Mouse (Mus musculus) adrenal gland, adult 8-10 months (tissue): ENCODE data around the gene Nr5a1. TPM values are rescaled to one million over a fixed set of nuclear protein-coding genes. Genes with fewer than 3 reads are reported as not detected.

Source experiments
- DNase-seq: peaks from one replicate; pipeline ENCODE4 v3.0.0; 2022
- total RNA-seq, 4 experiments: library from RNA; stranded (reverse); gene quantifications; 2 replicates each; pipeline ENCODE4 v1.2.4; 2022

Nr5a1 gene
- 100 to 1,000 TPM; 272 to 809 (median 569) TPM for total RNA-seq

DNA sequence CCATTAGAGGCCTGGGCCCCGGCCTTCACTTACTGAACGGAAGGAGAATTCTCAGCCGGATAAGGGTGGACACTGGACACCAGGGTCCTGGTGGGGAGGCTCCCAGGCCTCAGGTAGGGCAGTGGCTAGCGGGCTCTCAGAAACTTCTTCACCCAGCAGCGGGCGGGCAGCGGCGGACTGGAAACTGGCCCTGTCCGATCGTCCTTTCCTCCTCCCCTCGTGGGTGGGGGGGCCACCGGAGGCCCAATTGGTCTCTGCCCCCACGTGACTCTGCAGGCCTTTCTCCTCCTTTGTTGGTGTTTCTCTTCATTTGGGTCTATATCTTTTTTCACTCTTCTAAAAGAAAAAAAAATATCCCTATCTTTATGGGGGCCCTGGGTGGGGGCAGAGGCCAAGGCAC is at the start of gene Nr5a1:
Nr5a1 (minus strand) TSS at position 219 of the 400 bp plus-strand sequence.
- DNase-seq, result peak; percentile 81

DNA sequence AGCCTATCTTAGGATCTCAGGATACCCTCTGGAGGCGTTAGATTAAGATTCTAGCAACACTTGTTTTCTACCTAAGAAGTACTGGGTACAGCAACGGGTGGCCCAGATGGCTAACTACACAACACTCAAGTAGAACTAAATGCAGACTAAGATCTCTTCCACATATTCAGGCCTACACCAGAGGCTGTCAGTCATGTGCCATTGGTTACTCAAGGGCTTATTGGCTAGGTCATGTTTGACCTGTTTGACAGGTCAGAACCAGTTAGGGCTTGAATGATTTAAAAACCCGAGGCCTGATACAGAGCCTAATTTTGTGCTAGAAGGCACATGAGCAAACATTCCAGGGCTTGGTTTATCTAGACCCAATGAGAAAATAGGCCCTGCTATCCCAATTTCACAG is 25.5 kb upstream of the Nr5a1 start:
- DNase-seq, result no peak

DNA sequence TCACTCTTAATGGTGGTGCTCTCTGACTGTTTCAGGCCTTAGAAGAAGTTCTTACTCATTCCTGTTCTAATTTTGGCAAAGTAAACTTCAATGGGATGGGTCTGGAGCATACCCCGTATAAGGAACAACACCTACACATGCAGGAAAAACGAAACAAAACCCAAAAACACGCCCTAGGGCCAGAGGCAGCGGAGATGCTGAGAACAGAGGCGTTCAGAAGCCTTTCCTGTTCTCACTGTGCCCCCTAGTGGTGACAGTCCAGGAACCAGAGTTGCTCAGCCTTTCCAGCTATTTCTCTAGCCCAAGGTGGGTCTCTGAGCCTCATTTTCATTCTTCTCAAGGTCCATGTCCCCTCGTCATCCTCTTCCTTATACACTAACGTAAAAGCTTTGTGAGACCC is 25.1 kb upstream of the Nr5a1 start:
- peak; percentile 64 for DNase-seq

DNA sequence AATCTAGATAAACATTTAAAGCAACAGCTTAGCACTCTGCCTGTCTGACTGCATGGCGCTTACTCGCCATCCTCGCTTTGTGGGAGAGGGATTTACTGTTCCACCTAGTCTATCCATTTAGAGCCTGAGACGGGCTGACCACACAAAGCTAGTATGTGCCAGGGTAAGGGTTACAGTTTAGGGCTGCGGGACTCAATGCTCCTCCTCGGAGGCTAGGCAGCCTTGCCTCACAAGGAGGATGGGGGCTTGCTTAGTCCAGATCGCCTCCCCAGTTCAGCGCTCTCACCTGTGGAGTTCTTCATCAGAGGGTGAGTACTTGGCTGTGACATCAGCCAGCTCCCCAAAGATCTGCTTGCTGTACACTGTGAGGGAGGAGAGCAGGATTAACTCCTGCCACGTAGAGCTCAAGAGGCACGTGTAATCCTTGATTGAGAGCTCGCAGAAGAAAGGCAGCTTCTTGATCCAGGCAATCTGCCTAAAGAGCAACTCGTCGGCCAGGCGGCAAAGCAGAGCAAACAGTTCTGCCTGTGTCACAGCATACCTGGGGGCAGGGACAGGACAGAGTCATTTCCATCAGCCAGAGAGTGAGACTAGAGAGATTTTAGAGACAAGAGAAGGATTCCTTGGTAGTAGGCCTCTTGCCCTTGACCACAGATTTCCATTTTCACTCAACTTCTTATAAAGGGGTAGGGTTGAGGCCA is 24.4 kb upstream of the Nr5a1 start:
- no peak for DNase-seq

DNA sequence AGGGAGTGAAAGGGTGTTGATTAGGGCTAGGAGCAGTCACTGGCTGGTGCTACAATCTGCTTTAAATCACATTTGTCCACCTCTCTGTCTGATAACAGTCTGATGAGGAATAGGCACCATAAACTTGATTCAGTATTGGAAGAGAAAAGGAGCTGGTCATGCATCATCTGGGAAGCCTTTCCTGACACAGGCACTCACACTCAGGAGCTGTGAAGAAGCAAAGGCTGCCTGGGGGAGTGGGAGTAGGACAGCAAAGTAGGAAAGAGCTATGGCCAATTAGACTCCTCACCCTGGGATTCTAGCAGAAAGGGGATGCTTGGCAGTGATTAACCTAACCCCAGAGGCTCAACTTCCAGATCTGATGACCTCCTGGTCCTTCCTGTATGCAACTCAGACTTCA is 21.4 kb upstream of the Nr5a1 start:
- DNase-seq, result no peak

DNA sequence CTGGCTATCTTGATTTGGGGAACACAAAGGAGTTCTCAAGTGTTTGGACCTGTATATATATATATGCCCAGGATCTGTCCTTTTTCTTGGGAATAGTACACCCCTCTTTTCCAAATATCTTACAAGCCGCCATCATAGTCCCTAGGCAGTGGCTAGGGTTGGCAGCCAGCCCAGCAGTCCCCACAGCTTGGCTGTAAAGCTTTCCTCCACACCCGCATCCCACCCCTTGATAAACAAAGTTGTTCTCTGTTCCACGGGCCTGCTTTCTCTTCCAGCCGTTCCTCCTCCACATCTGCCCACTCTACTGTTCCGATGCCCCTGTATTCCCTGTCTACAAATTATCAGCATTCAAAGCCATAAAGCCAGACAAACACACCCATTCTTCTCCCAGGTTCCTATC is 20.4 kb upstream of the Nr5a1 start:
- no peak for DNase-seq

DNA sequence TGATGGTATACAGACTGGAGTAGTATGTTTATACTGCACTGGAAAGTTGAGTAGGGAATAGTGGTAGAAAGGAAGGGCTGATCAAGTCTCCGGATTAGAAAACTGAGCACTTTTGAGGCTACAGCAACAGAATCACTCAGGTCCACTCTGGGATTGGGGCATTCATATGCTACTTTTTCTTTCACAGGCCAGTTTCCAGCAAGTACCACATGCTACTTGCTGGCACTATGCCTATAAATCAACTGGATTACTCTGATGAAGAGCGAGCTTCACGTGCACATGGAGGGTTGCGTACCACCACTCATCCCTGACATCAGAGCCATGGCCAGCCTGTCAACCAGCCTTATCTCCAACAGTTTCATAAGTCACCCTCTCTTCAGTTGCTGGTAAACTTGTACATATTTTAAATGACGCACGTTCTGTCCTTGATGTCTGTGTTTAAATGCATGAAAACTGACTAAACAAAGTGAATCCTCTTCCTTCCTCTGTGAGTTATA is 16.0 kb upstream of the Nr5a1 start:
- DNase-seq, result peak; percentile 86

DNA sequence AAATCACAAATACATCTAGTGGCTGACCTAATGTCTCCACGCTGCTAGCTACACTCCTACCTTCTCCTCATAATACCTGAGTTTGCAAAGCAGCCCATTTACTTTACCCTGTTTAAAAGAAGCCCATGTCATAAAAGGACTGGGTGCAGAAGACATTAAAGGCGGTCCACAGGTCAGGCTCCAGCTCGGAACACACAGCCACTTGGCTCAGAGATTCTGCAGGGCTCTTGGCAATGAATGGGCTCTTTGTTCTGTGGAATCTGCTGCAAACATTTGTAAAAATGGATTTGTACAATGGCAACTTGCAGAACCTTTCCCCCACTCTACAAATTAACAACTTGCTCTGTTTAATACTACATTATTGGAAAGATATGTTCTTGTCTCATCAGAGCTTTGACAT is 11.1 kb upstream of the Nr5a1 start:
- no peak for DNase-seq

DNA sequence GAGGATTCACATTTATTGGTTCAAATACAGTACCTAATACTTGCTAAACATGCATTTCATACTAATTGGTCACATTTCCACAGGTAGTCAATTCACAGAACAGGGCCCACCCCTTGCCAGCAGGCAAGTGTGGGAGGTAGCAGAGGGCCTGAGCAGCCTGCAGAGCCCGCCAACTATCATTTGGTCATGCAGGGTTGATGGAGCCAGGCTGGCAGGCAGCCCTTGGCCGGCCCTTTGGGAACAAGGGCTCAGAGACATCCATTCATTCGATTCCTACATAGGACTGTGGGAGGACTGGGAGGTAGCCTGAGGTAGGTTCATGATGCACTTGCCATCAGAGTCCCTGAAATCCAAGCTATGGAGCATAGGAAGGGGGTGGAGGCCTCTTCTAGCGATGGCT is 9.0 kb upstream of the Nr5a1 start:
- no peak for DNase-seq

DNA sequence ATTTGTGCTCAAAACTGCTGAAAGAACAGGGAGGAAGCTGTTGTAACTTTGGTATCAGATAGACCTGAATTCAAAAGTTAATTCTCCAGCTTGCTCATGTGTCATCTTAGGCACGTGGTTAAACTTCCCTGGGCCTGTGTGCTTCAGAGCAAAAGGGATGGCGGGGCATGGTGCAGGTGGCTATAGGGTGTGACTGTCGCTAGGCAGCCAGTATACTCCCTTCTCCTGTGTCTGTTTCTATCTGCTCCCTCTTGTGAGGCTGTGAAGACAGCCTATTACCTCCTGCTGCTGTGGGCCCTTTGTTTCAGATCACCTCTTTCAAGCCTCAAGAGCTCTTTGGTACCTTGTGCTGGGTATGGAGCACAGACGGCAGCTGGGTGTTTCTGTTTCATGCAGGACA is 7.7 kb upstream of the Nr5a1 start:
- DNase-seq, result no peak

DNA sequence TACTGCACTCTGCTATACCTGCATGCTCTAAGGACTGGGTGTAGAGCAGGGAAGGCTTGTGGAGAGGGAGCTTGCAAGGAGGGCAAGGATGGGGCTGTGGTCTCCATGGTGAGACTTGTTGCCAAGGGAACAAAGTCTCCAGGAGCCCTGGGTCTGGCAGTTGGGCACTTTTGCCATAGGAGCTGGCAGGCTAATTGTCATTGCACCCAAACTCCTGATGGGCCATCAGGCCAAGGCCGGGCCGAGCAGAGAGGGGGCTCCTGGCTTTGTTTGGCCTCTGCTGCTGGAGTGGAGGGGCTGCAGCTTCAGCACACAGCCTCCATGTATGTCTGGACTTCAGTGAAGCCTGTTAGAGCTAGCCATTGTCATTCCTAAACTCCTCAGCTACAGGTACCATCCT is 6.3 kb upstream of the Nr5a1 start:
- no peak for DNase-seq

DNA sequence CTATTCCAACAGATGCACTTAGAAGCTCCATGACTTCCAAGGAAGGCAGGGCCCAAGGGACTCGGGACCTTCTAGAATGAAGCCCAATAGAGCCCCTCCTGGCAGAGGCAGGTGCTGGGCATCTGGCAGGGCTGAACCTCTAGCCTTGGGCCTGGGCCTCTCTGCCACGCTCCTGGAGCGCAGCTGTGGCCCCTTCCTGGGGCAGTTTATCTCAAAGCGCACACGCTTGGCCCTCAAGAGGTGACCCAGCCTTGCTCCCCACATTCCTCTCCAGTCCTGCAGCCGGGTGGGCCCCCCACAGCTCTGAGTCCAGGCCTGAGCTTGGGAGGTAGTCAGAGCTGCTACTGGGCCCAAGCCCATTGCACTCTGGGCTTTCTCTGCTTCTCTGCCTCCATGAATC is 5.0 kb upstream of the Nr5a1 start:
- DNase-seq, result peak; percentile 56

DNA sequence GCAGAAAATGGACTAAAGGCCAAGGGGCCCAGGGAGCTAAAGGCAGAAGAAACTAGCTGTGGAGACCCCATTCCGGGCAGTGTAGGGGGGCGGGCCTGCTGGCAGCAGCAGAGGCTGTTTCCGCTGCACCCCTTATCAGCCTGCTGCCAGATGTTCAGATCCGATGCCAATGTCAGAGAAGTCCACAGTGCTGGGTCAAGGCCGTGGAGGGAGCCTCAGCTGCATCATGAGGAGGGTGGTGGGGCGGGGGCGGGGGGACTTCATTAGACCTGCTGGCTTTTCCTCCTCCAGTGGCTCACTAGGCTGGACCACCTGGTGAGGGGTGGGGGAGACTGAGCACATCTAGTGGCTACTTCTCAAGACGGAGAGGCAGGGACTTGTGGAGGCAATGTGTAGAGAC is 4.3 kb upstream of the Nr5a1 start:
- DNase-seq, result peak; percentile 74

DNA sequence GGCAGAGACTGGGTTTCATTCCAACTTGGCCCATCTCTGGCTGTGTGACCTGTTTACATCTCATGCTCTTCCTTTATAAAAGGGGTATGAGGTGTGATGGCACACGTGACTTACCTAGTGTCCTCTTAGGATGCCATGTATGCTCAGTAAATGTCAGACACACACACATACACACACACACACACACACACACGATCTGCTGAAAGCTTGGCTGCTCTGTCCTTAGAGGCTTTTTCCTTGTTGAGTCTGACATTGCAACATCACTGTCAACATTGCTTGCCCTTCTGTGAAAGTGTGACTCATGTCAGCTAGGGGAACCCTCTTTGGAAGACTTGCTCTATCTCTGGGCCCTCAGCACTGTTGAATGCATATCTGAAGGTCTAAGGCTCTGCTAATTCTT is 3.1 kb upstream of the Nr5a1 start:
- no peak for DNase-seq

DNA sequence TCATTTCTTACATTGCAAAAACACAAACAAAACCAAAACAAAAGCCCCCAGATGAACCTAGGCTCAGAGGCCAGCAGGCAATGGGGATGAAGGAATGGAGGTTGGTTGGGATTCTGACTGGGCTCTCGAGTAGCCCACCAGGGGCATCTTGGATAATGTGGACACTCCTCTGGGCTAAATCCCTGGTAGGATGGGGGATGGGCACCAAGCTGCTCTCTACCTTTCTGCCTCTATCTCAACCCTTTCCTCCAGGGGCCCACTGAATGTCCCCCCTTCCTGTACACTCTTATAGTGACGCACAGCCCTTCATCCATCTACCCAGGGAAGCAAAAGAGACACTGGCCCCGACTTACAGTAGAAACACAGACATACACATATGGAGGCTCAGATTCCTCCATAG is 746 bp downstream of the Nr5a1 start:
- no peak for DNase-seq

DNA sequence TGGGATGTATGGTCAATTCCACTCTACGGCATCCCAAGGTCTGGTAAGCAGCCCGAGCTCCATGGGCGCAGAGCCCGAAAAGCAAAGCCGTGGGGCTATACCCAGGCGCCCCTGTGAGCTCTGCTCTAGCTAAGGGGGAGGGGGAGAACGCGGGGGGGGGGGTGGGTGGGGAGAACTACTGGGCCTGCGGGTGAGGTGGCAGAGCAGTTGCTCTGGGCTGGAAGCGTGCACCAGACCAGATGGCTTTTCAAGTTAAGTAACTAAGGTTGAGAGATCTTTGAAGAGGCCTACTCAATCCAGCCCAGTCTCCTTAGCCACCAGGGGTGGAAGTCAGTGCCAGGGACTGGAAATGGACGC is 1.6 kb downstream of the Nr5a1 start:
- DNase-seq, result no peak

DNA sequence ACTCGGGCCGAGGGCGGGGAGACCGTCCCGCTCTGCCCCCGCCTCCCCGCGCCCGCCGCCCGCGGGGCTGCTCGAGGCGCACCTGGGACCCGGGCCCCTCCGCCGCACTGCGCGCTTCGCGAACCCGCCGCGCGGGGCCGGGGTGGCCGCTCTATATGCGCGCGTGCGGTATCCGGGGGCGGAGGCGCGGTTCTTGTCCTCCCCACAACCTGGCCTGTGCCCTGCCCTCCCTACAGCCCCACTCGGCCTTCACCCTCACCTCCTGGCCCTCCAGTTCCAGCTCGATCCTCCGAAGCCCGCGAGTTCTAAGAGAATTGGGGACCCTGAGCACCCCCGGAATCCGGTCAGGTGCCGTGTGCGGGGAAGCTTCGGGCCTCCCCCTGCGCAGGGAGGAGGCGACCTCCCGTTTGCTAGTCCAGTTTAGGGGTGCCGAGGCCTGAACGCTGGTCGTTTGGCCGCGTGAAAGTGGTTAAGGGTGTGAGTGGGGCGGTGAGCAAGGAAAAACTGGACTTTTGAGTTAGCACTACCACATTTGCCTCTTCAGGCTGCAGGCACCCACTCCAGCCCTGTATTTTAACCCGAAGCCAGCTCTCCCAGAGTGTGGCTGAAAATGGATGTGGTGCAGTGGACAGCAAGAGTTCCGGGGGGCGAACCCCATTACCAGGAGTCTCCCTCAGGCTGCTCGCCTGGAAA is 2.1 kb downstream of the Nr5a1 start:
- DNase-seq, result no peak

DNA sequence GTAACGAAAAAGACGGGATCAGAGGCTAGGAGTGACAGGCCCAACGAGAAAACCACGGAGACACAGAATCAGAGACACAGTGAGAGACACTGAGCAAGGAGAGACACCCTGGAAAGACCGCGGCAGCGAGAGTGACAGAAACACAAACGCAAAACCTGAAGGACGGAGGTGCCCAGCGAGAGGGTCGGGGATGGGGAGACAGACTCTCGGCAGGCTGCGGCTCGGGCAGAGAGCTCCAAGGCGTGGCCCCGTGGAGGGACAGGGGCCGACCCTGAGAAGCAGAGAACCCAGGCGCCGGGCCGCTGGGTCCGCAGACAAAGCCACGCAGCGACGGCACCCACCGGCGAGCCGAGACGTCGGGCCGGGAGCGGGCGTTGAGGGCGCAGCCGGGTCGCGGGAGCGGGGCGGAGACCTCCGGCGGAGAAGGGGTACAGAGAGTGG is 2.9 kb downstream of the Nr5a1 start:
- DNase-seq, result no peak

DNA sequence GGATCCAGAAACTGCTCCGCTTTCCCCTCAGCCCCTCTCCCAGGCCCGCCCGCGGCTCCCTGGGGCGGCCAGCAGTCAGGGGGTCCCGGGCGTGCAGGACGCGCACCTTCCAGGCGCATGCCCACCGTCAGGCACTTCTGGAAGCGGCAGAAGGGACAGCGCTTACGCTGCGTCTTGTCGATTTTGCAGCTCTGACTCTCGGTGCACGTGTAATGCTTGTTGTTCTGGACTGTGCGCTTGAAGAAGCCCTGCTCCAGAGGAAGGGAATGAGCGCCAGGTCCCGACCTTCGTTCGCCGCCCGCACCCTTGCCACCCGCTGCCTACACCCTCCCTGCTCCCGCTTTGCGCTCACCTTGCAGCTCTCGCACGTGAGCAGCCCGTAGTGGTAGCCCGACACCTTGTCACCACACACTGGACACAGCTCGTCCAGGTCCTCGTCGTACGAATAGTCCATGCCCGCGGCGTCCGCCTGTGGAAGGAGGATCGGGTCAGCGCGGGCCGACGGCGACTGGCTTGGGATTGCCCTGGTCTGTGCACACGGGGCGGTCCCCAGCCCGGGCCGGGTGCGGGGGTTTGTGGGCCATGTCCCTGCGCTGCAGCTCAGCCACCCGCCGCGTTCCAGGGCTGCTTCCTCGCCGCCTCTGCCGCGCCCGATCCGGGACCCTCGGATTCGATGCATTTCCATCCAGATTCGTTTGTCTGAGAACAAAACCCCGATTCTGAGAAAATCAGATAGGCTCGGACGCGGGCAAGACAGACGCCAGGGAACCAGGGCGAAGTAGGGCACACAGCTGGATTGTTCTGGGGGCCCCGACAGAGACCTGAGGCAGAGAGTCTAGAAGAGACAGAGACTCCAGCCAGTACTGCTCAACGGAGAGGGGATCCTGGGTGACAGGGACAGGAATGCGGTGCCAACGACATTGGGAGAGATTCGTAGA is 3.8 kb downstream of the Nr5a1 start:
- no peak for DNase-seq

DNA sequence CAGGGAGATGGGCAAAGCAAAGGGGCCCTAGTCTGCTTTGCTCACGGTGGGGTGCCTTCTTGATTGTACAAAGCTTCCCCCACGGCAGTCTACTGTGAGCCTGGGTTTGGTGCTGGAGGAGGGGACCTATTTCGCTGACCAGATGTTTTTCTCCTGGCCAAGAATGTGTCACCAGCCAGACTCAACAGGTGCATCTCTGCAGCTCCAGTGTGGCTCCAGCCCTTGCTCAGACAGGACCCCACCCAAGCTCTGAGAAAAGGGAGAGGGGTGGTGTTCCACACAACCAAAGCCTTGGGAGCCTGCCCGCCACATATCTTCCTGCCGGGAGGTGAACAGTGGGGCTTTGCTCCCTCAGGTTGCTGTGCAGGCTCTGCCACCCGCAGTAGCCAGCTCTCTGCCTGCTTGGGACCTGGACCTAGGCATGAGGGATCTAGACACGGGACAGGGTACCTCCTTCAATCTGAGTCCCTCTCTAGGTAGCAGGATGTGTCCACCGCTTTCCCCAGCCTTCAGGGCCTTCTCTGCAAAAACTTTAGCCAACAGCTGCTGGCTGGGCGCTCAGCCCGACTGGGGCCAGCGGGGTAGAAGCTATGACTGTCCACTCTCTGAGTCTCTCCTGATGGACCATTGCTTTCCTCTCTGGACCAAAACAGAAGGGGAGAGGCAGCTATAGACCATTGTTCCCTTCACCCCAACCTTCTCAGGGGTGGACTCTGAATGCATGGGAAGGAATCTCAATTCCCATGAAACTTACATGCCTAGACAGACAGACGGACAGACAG is 5.2 kb downstream of the Nr5a1 start:
- DNase-seq, result no peak

DNA sequence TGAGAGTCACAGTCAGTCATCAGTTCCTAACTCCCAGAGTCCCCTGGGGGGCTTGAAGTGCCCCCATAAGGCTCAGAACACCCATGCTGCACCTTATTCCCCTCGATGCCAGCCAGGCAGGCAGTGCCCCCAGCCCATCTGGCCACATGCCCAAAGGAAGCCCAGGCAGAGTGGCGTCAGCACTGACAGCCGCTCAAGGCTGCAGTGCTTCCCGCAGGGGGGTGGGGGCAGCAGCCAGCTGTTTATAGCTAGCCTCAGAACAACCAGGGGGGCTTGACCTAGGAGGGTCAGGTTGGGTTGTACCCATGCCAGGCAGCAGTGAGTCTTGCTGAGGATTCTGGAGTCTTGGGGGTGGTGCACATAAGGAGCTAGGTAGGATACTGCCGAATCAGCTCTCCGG is 7.7 kb downstream of the Nr5a1 start:
- peak; percentile 67 for DNase-seq

DNA sequence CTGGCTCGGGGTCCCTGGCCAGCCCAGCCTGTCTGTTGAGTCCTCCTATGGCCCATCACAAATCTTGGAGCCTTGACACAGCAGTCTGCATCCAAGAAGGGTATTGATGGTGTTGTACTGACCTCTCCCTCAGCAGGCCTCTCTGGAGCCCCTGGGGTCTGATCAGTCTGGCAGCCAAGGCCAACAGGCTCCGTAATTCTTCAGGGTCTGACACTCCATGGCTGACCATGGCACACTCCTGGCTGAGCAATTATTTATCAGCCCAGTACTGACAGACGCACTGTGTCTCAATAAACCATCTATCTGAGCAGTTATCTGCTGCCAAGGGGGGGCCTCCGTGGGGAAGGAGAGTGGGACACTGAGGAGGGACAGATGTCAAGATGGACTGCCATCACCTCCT is 9.3 kb downstream of the Nr5a1 start:
- DNase-seq, result peak; percentile 85
